Mouse (Mus musculus): Measurements from ENCODE around the gene Baiap3. TPM values are rescaled to one million over a fixed set of nuclear protein-coding genes. Genes with fewer than 3 reads are reported as not detected.

Baiap3 gene
- total RNA-seq, 2 experiments from 2014 or later, result 11.7 to 16.2 TPM

DNA sequence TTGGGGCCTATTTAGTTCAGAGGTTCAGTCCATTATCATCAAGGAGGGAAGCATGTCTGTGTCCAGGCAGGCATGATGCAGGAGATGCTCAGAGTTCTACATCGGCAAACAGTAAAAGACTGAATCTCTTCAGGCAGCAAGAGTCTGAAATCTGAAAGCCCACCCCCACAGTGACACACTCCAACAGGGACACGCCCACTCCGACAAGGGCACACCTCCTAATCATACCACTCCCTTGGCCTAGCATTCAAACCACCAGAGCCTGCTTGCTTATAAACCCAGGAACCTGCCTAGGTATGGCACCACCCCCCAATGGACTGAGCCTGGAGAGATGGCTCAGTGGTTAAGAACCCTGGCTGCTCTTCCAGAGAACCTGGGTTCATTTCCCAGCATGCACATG, 40.7 kb downstream of the Baiap3 start:
- DNase-seq (ENCODE audit: low spot score in 2 of 2), result no peak

DNA sequence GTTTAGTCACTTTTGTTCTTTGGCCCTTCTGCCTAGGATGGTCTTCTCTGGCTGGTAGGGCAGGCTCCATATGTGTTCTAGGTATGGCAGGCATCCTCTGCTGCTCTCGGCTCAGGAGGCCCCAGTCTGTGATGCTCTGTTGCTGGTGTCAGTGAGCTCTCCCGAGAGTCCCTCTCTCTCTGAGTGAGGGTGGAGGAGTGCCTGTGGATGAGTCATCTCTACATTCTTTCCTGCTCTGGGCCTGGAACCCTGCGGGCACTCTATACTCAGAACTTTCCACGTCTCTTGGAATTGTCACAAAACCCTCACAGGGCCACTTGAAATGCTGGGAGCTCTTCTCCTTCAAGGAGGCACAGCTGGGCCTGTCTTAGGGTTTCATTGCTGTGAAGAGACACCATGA, 44.5 kb downstream of the Baiap3 start:
- no peak for DNase-seq (ENCODE audit: low spot score in 2 of 2)

DNA sequence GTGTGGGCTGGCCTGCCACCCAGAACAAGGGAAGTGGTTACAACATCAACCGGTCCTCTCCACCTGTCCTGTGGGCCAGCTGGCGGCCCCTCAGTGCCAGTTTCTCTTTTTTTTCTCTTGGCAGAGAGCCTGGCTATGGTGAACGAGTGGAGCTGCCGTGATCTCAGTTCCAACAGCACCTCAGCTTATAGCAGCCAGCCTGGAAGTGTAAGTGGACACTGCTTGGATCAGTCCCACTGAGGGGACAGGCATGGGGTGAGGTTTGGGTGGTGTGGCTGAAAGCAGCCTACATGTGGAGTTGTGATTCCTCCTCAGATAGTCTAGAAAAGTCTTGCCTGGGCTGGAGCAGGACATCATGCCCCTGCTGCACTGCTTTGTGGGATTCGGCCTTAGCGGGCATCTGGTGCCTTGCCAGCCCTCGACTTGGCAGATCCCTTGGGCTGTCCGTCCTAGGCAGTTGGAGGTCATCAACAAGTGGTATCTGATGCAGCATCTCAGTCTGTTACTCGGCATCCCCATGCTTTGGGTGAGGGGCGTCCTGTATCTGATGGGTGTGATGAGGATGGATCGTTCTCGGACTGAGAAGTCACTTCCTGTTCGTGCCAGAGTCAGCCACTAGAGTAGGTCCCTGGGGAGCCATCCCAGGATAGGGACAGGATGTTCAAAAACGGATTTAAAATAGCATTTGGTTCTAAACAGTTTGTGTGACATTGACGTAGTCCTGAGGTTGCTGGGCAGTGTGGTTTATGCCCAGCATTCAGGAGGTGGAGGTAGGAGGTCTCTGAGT, 45.3 kb downstream of the Baiap3 start:
- no peak for DNase-seq (ENCODE audit: low spot score in 2 of 2)

DNA sequence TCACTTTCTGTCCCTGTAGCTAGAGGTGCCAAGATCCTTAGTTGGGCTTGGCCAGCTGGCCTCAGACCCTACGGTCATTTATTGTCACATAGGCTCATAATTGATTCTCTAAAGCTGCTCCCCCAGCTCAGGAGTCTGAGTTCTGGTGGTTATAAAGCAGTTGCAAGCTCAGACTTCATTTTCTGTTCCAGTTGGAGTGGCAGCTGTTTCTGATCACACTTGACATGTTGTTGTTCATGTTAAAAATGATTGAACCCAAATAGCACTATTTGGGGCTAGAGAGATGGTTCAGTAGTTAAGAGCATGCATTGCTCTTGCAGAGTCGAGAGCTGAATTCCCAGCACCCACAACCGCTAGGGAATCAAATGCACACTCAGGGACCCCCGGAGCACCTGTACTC, 46.2 kb downstream of the Baiap3 start:
- DNase-seq (ENCODE audit: low spot score in 2 of 2), result no peak

DNA sequence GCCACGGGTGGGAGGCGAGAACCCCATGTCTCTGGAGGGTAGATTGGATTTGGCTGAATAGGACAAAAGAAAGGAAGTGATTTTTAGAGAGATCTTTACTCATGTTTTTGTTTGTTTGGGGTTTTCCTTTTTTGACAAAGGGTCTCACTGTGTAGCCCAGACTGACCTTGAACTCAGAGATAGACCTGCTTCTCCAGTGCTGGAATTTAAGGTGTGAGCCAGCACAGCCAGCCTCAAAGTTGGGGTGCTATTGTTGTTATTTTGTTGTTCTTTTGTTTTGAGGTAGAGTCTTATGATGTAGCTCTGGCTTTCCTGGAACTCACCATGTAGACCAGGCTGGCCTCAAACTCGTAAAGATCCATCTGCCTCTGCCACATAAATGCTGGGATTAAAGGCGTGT, 53.8 kb downstream of the Baiap3 start:
- no peak for DNase-seq (ENCODE audit: low spot score in 2 of 2)

Small RNAs within 50 kb of the gene (microRNA-seq; reads per million reads assigned to microRNA genes)
- 28.8 to 41.6 reads per million in 2 experiments for gene Mir3547 (ENCODE audit: borderline number of aligned reads in 2 of 2)

Other genes with a start within 250 kb of the Baiap3 start
- 10 to 100 TPM; 20.4 to 24.0 TPM for gene Cramp1l, start 240.6 kb downstream of the Baiap3 start, total RNA-seq (2021)
- gene Ift140, start 240.3 kb downstream of the Baiap3 start, total RNA-seq (2021), result 10 to 100 TPM; 20.3 to 29.9 TPM
- gene Tmem204, start 172.8 kb downstream of the Baiap3 start, total RNA-seq (2021), result 10 to 100 TPM; 43.2 to 45.6 TPM
- gene Telo2, start 140.4 kb downstream of the Baiap3 start, total RNA-seq (2021), result 10 to 100 TPM; 18.4 to 21.9 TPM
- not detected for gene Ptx4, start 135.6 kb downstream of the Baiap3 start, total RNA-seq (2021)
- 10 to 100 TPM; 42.0 to 43.7 TPM for gene Clcn7, start 123.0 kb downstream of the Baiap3 start, total RNA-seq (2021)
- under 1 TPM; 0.10 to 0.13 TPM for gene Ccdc154, start 93.9 kb downstream of the Baiap3 start, total RNA-seq (2021)
- gene Gm38655, start 80.9 kb downstream of the Baiap3 start, total RNA-seq (2021), result not detected
- 10 to 100 TPM; 18.5 to 20.0 TPM for gene BC003965, start 71.8 kb downstream of the Baiap3 start, total RNA-seq (2021)
- gene Unkl, start 68.0 kb downstream of the Baiap3 start, total RNA-seq (2021), result 10 to 100 TPM; 15.4 to 16.2 TPM
- 10 to 100 TPM; 42.4 to 46.5 TPM for gene Gnptg, start 16.2 kb downstream of the Baiap3 start, total RNA-seq (2021)
- 10 to 100 TPM; 20.3 to 22.6 TPM for gene Tsr3, start 16.2 kb downstream of the Baiap3 start, total RNA-seq (2021)
- 100 to 1,000 TPM; 207 to 260 TPM for gene Ube2i, start 18.3 kb upstream of the Baiap3 start, total RNA-seq (2021)
- under 1 TPM; 0.33 to 0.48 TPM for gene Prss34, start 42.0 kb upstream of the Baiap3 start, total RNA-seq (2021)
- gene Prss28, start 52.3 kb upstream of the Baiap3 start, total RNA-seq (2021), result not detected
- gene Prss29, start 62.3 kb upstream of the Baiap3 start, total RNA-seq (2021), result not detected
- gene Tpsab1, start 89.2 kb upstream of the Baiap3 start, total RNA-seq (2021), result 1 to 10 TPM in 1 of 2 experiments, under 1 TPM in 1; 0.53 to 1.5 TPM
- 1 to 10 TPM; 2.9 to 6.7 TPM for gene Tpsb2, start 109.9 kb upstream of the Baiap3 start, total RNA-seq (2021)
- under 1 TPM in 1 of 2 experiments, not detected in 1; 0.38 TPM for gene Tpsg1, start 112.9 kb upstream of the Baiap3 start, total RNA-seq (2021)
- gene Cacna1h, start 177.4 kb upstream of the Baiap3 start, total RNA-seq (2021), result 10 to 100 TPM; 69.5 to 83.9 TPM
- not detected for gene Tekt4, start 198.3 kb upstream of the Baiap3 start, total RNA-seq (2021)
- gene Sstr5, start 240.9 kb upstream of the Baiap3 start, total RNA-seq (2021), result 1 to 10 TPM; 2.1 to 2.4 TPM